Mouse (Mus musculus) heart, embryonic 12.5 days (tissue): Measurements from ENCODE around the gene Gtpbp1. TPM values are rescaled to one million over a fixed set of nuclear protein-coding genes. Genes with fewer than 3 reads are reported as not detected.
A peak's percentile ranks its signal among the peaks of the same experiment; 100 is the strongest.

Experiments
- ATAC-seq: fragments of 200-750 bp; cut with Nextera tagmentation; 2 replicates; pipeline ENCODE4 v1.8.0; 2017; ENCODE audit warnings: moderate TSS enrichment, moderate library complexity; ENCODE audit not compliant: insufficient number of reproducible peaks, low FRiP score
- H3K27ac ChIP-seq: fragments of 300-500 bp; sonication (generic); 2 replicates; pipeline ENCODE4 v1.5.1; 2016; ENCODE audit warnings: mild to moderate bottlenecking, moderate library complexity; ENCODE audit not compliant: poor library complexity, severe bottlenecking
- H3K27me3 ChIP-seq: fragments of 300-500 bp; sonication (generic); replicated peaks from 2 replicates; pipeline ENCODE4 v1.6.1; 2016; ENCODE audit warnings: mild to moderate bottlenecking, moderate library complexity
- H3K36me3 ChIP-seq: fragments of 300-500 bp; sonication (generic); 2 replicates; pipeline ENCODE4 v1.6.1; 2016; ENCODE audit warnings: mild to moderate bottlenecking, moderate library complexity
- H3K4me1 ChIP-seq: fragments of 300-500 bp; sonication (generic); replicated peaks from 2 replicates; pipeline ENCODE4 v1.6.1; 2016; ENCODE audit warnings: mild to moderate bottlenecking
- H3K4me2 ChIP-seq: fragments of 300-500 bp; sonication (generic); 2 replicates; pipeline ENCODE4 v1.6.1; 2016; ENCODE audit warnings: mild to moderate bottlenecking, moderate library complexity
- H3K4me3 ChIP-seq: fragments of 300-500 bp; sonication (generic); 2 replicates; pipeline ENCODE4 v1.5.1; 2016; ENCODE audit warnings: mild to moderate bottlenecking
- H3K9ac ChIP-seq: fragments of 300-500 bp; sonication (generic); 2 replicates; pipeline ENCODE4 v1.6.1; 2016; ENCODE audit warnings: mild to moderate bottlenecking, moderate library complexity
- H3K9me3 ChIP-seq: fragments of 300-500 bp; sonication (generic); replicated peaks from 2 replicates; pipeline ENCODE4 v1.6.1; 2016; ENCODE audit warnings: mild to moderate bottlenecking, moderate library complexity
- WGBS: fragments of 180-500 bp; shearing (Covaris S2); methylation state at CpG from one replicate; pipeline ENCODE4 v1.1.7; 2016; 5-methylcytosine and 5-hydroxymethylcytosine counted together
- polyA plus RNA-seq: library from polyadenylated mRNA; unstranded; fragments of >200 nt; fragmentation: Nextera tagmentation; extraction: Ambion mirVana; gene quantifications from 2 replicates; pipeline ENCODE4 v1.2.1, GENCODE M21; 2016

Gene Gtpbp1
- polyA plus RNA-seq: 32.8 and 33.6 TPM in 2 replicates

- Histone ChIP-seq H3K4me2 (peak within 1 kb of the TSS; percentile 99), H3K9me3 (no peaks in the 10 kb centered on the region), H3K9ac (peak within 1 kb of the TSS; percentile 96), H3K27ac (peak within 1 kb of the TSS; percentile 89), H3K4me3 (peak within 1 kb of the TSS; percentile 95), H3K4me1 (peaks cover 45% of the 10 kb centered on the region), H3K36me3 (peaks cover 11% of the 10 kb centered on the region), H3K27me3 (no peaks in the 10 kb centered on the region)
- WGBS: 0% methylated on average over 45 of the region's 45 CpGs
- ATAC-seq: peak; percentile 92
Observed at GRCm38 (mm10) chr15:79690426-79691022, at the start of gene Gtpbp1. Gene Gtpbp1 (plus strand): TSS chr15:79690845.

DNA sequence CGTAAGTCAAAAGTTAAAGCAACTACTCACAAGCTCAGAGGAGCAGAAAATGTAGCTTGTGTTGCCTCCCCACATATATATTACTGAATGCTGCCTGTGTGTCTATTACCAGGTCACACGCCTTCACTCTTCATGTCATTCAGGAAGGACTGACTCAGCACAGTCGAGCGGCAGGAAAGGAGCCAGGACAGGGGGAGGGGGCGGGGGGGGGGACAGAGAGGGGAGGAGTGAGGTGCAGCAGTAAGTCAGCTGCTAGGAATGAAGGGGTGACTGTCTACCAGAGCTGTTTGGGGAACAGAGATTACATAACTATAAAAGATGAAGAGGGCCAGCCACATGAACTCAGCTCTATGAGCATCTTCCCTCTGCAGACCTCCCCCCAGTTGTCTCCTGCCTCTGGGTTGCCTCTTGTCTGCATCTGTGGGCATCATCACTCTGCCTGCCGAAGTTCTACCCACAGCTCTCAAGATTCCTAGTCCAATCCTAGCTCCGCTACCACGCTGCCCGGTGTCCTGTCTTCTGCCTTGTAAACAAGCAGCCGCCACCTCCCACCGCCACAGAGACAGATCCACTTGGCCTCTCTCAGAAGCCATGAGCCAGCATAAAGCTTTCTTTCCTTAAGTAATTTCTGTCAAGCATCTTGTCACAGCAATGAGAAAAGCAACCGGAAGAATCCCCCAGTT, 49.4 kb upstream of the Gtpbp1 start:
- H3K27ac ChIP-seq: no peak overlapping the region
- H3K27me3 ChIP-seq: no peaks in the 10 kb centered on the region
- 0 out of 2 replicates have a peak, but pooled peaks cover 5% of the 10 kb centered on the region for H3K4me1 ChIP-seq
- no peak for ATAC-seq
- no peaks in the 10 kb centered on the region for H3K9me3 ChIP-seq
- no peak overlapping the region for H3K4me3 ChIP-seq
- no peak overlapping the region for H3K9ac ChIP-seq
- H3K4me2 ChIP-seq: no peak overlapping the region
- WGBS: 61% methylated on average over 12 of the region's 12 CpGs
- H3K36me3 ChIP-seq: peaks cover 10% of the 10 kb centered on the region; the same call in 1 of the 2 replicates

DNA sequence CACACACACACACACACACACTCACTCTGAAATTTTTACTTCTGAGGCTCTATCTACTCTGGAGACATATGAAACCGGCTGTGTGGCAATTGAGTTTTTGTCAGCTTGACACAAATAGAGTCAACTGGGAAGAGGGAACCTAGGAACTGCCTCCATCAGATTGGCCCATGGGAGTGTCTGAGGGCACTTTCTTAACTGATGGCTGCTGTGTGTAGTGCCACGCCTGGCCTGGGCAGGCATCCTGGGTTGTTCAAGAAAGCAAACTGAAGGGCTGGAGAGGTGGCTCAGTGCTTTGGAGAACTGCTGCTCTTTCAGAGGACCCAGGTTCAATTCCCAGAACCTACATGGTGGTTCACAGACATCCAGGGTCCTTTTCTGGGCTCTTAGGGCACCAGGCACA, 45.2 kb upstream of the Gtpbp1 start:
- Histone ChIP-seq H3K27ac (no peak overlapping the region), H3K4me2 (no peak overlapping the region), H3K27me3 (no peaks in the 10 kb centered on the region), H3K9me3 (no peaks in the 10 kb centered on the region), H3K36me3 (no peaks in the 10 kb centered on the region), H3K4me1 (0 out of 2 replicates have a peak, but pooled peaks cover 5% of the 10 kb centered on the region), H3K4me3 (no peak overlapping the region), H3K9ac (no peak overlapping the region)
- 66% methylated on average over 2 of the region's 2 CpGs for WGBS
- no peak for ATAC-seq

- Histone ChIP-seq H3K4me1 (no peaks in the 10 kb centered on the region), H3K27me3 (no peaks in the 10 kb centered on the region), H3K9ac (no peak overlapping the region), H3K4me2 (no peak overlapping the region), H3K4me3 (no peak overlapping the region), H3K36me3 (no peaks in the 10 kb centered on the region), H3K27ac (no peak overlapping the region), H3K9me3 (0 out of 2 replicates have a peak, but pooled peaks cover 2% of the 10 kb centered on the region)
- no peak for ATAC-seq
- 77% methylated on average over 12 of the region's 12 CpGs for WGBS
Observed at GRCm38 (mm10) chr15:79648130-79648529, 42.5 kb upstream of the Gtpbp1 start.

DNA sequence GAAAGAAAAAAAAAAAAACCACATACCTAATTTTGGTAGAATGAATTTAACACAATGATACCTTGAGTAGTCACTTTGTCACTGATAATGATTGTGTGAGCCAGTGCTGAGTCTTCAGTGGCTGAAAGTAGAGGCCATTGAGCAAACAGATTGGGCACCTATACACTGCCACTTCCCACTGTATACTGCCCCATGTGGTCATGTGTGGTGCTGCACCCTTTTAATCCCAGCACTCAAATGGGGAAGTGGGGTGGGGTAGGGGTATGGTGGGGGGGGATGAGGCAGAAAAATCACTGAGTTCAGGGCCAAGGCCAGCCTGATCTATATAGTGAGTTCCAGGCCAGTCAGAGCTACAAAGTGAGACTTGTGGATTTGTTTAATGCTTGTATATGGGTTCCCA, 40.1 kb upstream of the Gtpbp1 start:
- peak; percentile 15; the same call in 1 of the 2 replicates for ATAC-seq

DNA sequence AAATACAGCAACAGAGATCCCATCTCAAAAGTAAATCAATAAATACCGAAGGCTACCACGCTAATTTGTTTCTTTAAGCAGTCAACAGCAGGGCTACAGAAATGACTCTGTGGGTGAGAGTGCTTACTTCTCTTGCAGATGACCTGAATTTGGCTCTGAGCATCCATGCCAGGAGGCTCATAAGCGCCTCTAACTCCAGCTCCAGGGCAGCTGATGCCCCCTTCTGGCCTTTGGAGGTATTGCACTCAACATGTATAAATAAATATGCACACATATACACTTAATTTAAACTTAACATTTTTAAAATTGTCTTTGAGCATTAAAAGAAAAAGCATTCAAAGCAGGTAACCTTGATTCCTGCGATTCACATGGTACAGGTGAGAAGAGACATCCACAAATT, 39.2 kb upstream of the Gtpbp1 start:
- Histone ChIP-seq H3K27ac (no peak overlapping the region), H3K27me3 (no peaks in the 10 kb centered on the region), H3K4me2 (no peak overlapping the region), H3K9me3 (0 out of 2 replicates have a peak, but pooled peaks cover 2% of the 10 kb centered on the region), H3K9ac (no peak overlapping the region), H3K36me3 (no peaks in the 10 kb centered on the region), H3K4me1 (no peaks in the 10 kb centered on the region), H3K4me3 (no peak overlapping the region)
- WGBS: 72% methylated on average over 4 of the region's 4 CpGs
- no peak for ATAC-seq

More for the DNA sequence above, 40.1 kb upstream of the Gtpbp1 start:
- Histone ChIP-seq H3K4me2 (no peak overlapping the region), H3K4me1 (no peaks in the 10 kb centered on the region), H3K27ac (no peak overlapping the region), H3K9ac (no peak overlapping the region), H3K4me3 (no peak overlapping the region), H3K36me3 (no peaks in the 10 kb centered on the region), H3K27me3 (no peaks in the 10 kb centered on the region), H3K9me3 (0 out of 2 replicates have a peak, but pooled peaks cover 2% of the 10 kb centered on the region)

- H3K4me1 ChIP-seq: peaks cover 7% of the 10 kb centered on the region
- no peak overlapping the region for H3K4me3 ChIP-seq
- 89% methylated on average over 14 of the region's 14 CpGs for WGBS
- H3K9me3 ChIP-seq: 0 out of 2 replicates have a peak, but pooled peaks cover 1% of the 10 kb centered on the region
- ATAC-seq: no peak
- no peaks in the 10 kb centered on the region for H3K27me3 ChIP-seq
- H3K9ac ChIP-seq: no peak overlapping the region
- H3K36me3 ChIP-seq: peaks cover 2% of the 10 kb centered on the region; the same call in 1 of the 2 replicates
- no peak overlapping the region for H3K4me2 ChIP-seq
- no peak overlapping the region for H3K27ac ChIP-seq
Observed at GRCm38 (mm10) chr15:79656451-79656850, 34.2 kb upstream of the Gtpbp1 start.

DNA sequence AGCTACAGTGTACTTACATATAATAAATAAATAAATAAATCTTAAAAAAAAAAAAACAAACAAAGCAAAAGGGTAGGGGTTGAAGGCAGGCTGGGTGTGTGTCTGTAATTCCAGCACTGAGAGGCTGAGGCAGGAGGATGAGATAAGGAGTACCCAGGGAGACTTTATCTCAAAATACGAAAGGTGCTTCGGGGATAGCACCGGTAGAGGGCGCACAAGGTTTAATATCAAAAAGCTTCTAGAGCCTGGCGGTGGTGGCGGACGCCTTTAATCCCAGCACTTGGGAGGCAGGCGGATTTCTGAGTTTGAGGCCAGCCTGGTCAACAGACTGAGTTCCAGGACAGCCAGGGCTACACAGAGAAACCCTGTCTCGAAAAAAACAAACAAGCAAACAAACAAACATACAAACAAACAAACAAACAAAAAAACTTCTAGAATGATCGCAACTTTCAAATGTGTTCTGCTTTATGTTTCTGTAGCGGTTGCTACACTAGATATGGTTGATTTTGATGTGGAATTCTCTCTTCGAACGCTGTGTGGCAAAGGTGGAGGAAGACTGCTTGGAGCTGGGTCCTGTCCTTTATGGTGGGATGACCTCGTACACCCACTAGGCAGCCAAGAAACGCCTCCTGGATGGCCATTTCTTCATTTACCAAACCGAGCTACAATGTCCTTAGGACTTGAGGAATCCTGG, 32.7 kb upstream of the Gtpbp1 start:
- 4% methylated on average over 16 of the region's 16 CpGs for WGBS
- no peak for ATAC-seq

GRCm38 (mm10) chr15:79658531-79659375, 31.9 kb upstream of the Gtpbp1 start, which contains the start of the genes Fam227a and Cby1:
Gene Fam227a (minus strand): TSS chr15:79658956.
Gene Cby1 (plus strand): TSS chr15:79659199.
- under 1% methylated on average over 55 of the region's 55 CpGs for WGBS
- peak; percentile 91 for ATAC-seq
- Histone ChIP-seq H3K27ac (peak within 1 kb of the TSS; percentile 88), H3K4me3 (peak within 1 kb of the TSS; percentile 64), H3K9me3 (peaks cover 4% of the 10 kb centered on the region), H3K36me3 (peaks cover 21% of the 10 kb centered on the region), H3K4me2 (peak within 1 kb of the TSS; percentile 97), H3K4me1 (peaks cover 7% of the 10 kb centered on the region), H3K9ac (peak within 1 kb of the TSS; percentile 75), H3K27me3 (no peaks in the 10 kb centered on the region)

More for the DNA sequence above, 32.7 kb upstream of the Gtpbp1 start:
- Histone ChIP-seq H3K4me2 (peak overlapping the region; percentile 97), H3K9ac (peak overlapping the region; percentile 75), H3K4me1 (peaks cover 7% of the 10 kb centered on the region), H3K36me3 (peaks cover 17% of the 10 kb centered on the region), H3K4me3 (peak overlapping the region; percentile 64), H3K27me3 (no peaks in the 10 kb centered on the region), H3K9me3 (peaks cover 4% of the 10 kb centered on the region), H3K27ac (peak overlapping the region; percentile 88)

GRCm38 (mm10) chr15:79661852-79662251, 28.8 kb upstream of the Gtpbp1 start:
- Histone ChIP-seq H3K9me3 (peaks cover 4% of the 10 kb centered on the region), H3K4me2 (no peak overlapping the region), H3K27me3 (no peaks in the 10 kb centered on the region), H3K4me3 (no peak overlapping the region), H3K36me3 (peaks cover 34% of the 10 kb centered on the region), H3K27ac (no peak overlapping the region), H3K4me1 (peaks cover 19% of the 10 kb centered on the region), H3K9ac (no peak overlapping the region)
- no peak for ATAC-seq
- WGBS: 71% methylated on average over 4 of the region's 4 CpGs
